Mouse (Mus musculus) stomach, postnatal 0 days (tissue): ENCODE results near the gene Tmem45a.

ENCODE experiments used
- CTCF ChIP-seq: IDR thresholded peaks from 2 replicates; pipeline ENCODE4 v1.5.1; 2016; ENCODE audit warnings: antibody characterized with exemption, low read depth, mild to moderate bottlenecking, moderate library complexity
- EP300 ChIP-seq: optimal IDR thresholded peaks from 2 replicates; pipeline ENCODE3; 2016; ENCODE audit warnings: antibody characterized with exemption

GRCm38 (mm10) chr16:56801370-56802109 is 84.4 kb downstream of the Tmem45a start:
- no peak for TF ChIP-seq CTCF
- no peak for TF ChIP-seq EP300
